Mouse (Mus musculus) layer of hippocampus, postnatal 10 days (tissue): ENCODE results near the gene Pde4d. TPM values are rescaled to one million over a fixed set of nuclear protein-coding genes. Genes with fewer than 3 reads are reported as not detected.
A peak's percentile ranks its signal among the peaks of the same experiment; 100 is the strongest.

ENCODE experiments used
- DNase-seq, 2 experiments: peaks; one replicate each; pipeline ENCODE4 v3.0.0; 2021; ENCODE audit warnings: low spot score in 2 of 2
- total RNA-seq, 2 experiments: library from RNA; stranded (reverse); gene quantifications; 2 replicates each; pipeline ENCODE4 v1.2.3; 2021

Gene Pde4d
- total RNA-seq, 2 experiments from 2014 or later, result 77.6 to 81.2 TPM

- no peak for DNase-seq
These were observed 1099.2 kb downstream of the Pde4d start for GRCm38 (mm10) chr13:109548771-109549555.

- no peak for DNase-seq
These were observed 1102.1 kb downstream of the Pde4d start for GRCm38 (mm10) chr13:109551836-109552235.

- no peak for DNase-seq
These were observed 1105.8 kb downstream of the Pde4d start for GRCm38 (mm10) chr13:109555513-109555912.

GRCm38 (mm10) chr13:109556853-109557252, 1107.1 kb downstream of the Pde4d start:
- no peak for DNase-seq

- DNase-seq, result peak; percentile 33 to 50
These were observed 1108.9 kb downstream of the Pde4d start for GRCm38 (mm10) chr13:109558341-109559257.

- DNase-seq, result no peak
These were observed 1110.5 kb downstream of the Pde4d start for GRCm38 (mm10) chr13:109560261-109560660.

- no peak for DNase-seq
These were observed 1119.1 kb downstream of the Pde4d start for GRCm38 (mm10) chr13:109568638-109569468.

GRCm38 (mm10) chr13:109569491-109569890, 1119.7 kb downstream of the Pde4d start:
- no peak for DNase-seq

- DNase-seq, result no peak
These were observed 1127.0 kb downstream of the Pde4d start for GRCm38 (mm10) chr13:109576725-109577124.

GRCm38 (mm10) chr13:109577454-109577853, 1127.7 kb downstream of the Pde4d start:
- DNase-seq, result no peak

- DNase-seq, result no peak
These were observed 1128.2 kb downstream of the Pde4d start for GRCm38 (mm10) chr13:109577901-109578300.

- no peak for DNase-seq
These were observed 1131.7 kb downstream of the Pde4d start for GRCm38 (mm10) chr13:109581284-109582070.

GRCm38 (mm10) chr13:109590048-109590447, 1140.3 kb downstream of the Pde4d start:
- no peak for DNase-seq

- DNase-seq, result no peak
These were observed 1142.5 kb downstream of the Pde4d start for GRCm38 (mm10) chr13:109592192-109592797.

GRCm38 (mm10) chr13:109599711-109600110, 1150.0 kb downstream of the Pde4d start:
- DNase-seq, result no peak

GRCm38 (mm10) chr13:109604017-109604416, 1154.3 kb downstream of the Pde4d start:
- no peak for DNase-seq

- DNase-seq, result no peak
These were observed 1155.4 kb downstream of the Pde4d start for GRCm38 (mm10) chr13:109605140-109605539.

- DNase-seq, result no peak
These were observed 1159.5 kb downstream of the Pde4d start for GRCm38 (mm10) chr13:109609106-109609804.

- peak; percentile 69 to 78 for DNase-seq
These were observed 1160.0 kb downstream of the Pde4d start for GRCm38 (mm10) chr13:109609805-109610187.
